Mouse (Mus musculus) spleen, postnatal 14 days (tissue): ENCODE results near the gene Zfp865.
"Not testable (repeated sequence)": the region's sequence is repeated elsewhere in the genome, so short reads cannot be mapped to it uniquely, and the experiment has no call there.

Experiments used
- DNase-seq, 2 experiments: peaks; one replicate each; pipeline ENCODE4 v3.0.0; 2021 to 2022; ENCODE audit warnings: low spot score in 2 of 2

The Zfp865 gene

GRCm38 (mm10) chr7:5020000-5020681 lies at the start of gene Zfp865, which contains the start of gene Ccdc106:
TSS of gene Zfp865 (plus strand) at chr7:5020376.
TSS of gene Ccdc106 (plus strand) at chr7:5020553.
- DNase-seq, result peak; percentile 96 to 97

- no peak for DNase-seq
Observed at GRCm38 (mm10) chr7:4971068-4971467, 49.1 kb upstream of the Zfp865 start, which contains the start of gene Sbk3. TSS of gene Sbk3 (minus strand) at chr7:4971168.

- DNase-seq, result no peak
Observed at GRCm38 (mm10) chr7:4971710-4972109, 48.5 kb upstream of the Zfp865 start.

DNA sequence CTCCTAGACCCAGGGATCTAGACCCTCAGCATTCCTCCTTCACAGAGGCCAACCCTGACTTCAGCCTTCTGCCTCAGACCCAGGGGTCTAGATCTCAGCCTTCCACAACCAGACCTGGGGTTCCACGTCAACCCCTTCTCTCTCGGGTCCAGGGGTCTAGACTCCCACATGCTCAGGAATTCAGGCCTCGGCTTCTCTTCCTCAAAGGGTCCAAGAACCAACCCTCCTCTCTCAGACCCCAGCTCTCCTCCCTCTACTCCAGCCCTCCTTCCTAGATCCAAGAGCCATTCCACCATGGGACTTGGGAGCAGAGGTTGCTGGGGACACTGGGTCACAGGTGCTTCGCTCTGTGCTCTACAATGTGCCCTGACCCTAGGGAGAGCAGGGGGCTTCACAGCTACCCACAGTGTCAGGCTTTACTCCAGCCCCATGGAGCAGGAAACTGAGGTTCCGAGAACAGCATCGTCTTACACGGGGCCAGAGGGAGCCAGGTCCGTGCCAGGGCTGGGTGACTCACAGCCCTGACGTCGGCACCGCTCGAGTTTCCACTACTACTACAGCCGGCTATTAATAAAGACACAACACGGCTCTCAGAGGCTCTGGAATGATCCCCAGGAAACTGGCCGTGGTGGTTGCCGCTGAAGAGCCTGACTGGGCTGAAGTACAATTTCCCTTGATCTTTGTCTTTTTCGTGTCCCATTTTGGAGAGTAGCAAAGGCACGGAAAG lies 47.7 kb upstream of the Zfp865 start:
- no peak for DNase-seq

DNA sequence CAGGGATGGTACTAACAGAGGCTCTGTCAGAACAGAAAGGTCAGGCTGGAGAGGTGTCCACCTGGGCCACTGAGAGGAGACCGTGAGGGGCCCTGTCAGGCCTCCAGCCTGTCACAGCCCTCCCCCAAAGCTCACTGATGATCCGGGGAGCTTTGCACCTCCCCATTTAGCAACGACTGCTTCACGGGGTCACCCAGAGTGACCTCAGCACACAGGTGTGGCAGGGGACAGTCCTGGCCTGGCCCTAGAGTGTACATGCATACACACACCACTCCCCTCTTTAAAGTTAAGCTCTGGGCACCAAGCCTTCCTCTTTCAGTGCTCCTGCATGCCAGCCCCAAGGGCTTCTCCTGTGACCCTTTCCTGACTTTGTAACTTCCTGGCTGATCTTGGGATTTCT lies 44.7 kb upstream of the Zfp865 start:
- DNase-seq, result no peak

DNA sequence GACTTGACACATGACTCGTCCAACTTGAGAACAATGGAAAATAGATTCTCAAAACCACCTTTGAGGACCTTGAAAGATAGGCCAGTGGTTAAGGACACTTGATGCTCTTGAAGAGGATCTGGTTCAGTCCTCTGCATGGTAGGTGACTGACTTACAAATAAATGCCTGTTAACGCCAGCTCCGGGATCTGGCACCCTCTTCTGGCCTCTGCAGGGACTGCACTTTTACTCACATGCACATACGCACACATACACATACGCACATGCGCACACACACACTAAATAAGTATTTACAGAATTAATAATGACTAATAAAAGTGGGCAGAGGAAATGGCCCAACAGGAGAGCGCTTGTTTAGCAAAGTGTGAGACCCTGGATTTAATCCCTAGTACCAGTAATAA lies 43.3 kb upstream of the Zfp865 start:
- no peak for DNase-seq

DNA sequence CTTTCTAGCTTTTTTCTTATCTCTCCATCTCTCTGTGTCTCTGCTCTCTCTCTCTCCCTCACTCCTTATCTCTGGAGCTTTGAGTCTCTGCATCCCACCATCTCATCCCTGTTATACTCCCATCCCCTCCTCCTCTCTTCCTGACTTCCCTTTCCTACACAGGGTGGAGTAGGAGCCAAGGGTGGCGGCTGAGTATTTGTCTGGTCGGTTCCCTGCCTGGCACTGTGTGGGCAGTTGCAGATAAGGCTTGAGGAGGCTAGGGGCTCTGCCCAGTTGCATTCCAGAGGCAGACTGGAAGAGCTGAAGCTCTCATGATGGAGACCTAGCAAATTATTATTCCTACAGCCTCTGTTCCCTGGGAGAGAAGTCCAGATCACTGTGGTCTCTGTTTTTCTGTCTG lies 31.9 kb upstream of the Zfp865 start:
- DNase-seq, result no peak

DNA sequence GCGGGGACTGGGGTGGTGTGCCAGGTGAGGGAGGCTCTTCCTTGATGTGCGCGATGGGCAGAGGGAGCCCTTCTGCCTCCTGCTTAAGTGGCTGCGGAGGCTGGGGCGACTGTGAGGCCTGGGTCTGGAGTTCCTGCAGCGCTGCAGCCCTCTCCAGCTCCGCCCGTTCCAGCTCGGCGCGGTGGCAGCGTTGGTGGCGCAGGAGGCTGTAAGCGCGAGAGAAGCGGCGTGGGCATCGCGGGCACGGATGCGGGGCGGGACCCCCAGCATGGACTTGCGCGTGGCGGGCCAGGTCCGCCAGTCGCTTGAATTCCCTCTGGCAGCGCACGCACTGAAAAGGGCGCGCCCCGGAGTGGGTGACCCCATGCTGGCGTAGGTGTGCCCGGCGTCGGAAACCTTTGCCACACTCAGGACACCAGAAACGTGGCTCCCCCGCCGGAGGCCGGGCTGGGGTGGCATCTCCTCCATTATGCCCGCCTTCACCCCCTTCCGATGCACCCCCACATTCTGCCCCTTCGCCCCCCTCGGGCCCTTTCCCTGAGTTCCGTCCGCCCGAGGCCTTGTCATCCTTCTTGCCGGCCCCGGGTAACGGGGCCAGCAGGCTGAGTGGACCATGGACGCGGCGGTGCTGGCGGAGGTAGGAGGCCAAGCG lies 26.7 kb upstream of the Zfp865 start:
- DNase-seq, result no peak

DNA sequence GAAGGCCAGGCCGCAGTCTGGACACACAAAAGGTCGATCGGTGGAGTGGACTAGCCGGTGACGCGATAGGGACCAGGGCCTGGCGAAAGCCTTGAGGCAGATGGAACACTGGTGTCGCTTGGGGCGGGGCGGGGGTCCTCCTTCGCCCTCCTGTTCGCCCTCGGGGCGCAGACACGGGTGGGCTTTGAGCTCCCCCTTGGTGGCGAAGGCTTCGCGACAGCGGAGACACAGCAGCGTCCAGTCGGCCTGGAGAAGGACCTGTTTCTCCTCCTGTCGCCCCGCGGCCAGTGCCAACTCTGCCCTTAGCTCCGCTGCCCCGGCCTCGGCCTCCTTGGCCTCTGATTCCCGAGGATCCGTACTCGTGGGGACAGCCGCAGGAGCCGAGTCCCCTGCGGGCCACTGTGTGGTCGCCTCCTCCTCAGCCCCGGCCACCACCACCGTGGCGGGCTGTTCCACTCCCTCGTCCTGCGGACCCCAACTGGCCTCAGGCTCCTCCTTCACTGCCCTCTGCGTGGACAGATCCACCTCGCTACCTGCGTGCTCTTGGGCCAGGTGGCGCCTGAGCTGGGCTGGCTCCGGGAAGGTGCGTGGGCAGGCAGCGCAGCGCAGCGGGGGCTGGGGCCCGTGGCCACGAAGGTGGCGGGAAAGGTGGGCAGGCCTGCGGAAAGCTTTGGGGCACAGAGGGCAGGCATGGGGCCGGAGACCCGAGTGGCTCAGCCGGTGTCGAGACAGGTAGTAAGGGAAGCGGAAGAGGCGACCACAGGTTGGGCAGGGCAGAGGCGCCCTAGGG lies 26.0 kb upstream of the Zfp865 start:
- DNase-seq, result no peak

DNA sequence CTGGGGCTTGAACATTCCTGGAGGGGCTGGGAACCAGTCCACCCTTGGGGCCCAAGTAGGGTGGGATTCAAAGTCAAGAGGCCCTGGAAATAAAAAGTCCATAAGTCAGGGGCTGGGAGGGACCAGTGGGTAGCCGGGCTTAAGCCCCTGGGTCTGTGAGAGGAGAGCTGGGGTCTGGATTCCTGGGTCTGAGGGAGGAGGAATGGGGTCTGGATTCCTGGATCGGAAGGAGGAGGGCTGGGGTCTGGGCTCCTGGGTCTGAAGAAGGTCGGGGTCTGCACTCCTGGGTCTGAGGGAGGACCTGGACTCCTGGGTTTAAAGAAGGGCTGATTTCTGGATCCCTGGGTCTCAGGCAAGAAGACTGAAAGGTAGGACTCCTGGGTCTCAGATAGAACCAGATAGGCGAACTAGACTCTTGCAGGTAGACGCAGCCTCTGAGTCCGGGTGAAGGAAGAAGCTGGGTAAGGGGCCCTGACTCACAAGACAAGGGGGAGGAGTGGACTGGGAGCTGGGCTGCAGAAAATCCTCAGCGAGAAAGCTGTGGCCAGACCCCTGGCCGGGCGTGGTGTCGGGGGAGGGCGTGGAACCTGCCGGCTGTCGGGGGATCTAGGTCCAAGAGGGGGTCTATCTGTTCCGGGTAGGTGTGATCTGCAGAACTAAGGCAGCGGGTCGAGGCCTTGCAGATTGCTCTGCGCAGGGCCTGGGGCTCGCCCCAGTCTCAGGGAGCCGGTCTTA lies 24.7 kb upstream of the Zfp865 start:
- DNase-seq, result no peak

DNA sequence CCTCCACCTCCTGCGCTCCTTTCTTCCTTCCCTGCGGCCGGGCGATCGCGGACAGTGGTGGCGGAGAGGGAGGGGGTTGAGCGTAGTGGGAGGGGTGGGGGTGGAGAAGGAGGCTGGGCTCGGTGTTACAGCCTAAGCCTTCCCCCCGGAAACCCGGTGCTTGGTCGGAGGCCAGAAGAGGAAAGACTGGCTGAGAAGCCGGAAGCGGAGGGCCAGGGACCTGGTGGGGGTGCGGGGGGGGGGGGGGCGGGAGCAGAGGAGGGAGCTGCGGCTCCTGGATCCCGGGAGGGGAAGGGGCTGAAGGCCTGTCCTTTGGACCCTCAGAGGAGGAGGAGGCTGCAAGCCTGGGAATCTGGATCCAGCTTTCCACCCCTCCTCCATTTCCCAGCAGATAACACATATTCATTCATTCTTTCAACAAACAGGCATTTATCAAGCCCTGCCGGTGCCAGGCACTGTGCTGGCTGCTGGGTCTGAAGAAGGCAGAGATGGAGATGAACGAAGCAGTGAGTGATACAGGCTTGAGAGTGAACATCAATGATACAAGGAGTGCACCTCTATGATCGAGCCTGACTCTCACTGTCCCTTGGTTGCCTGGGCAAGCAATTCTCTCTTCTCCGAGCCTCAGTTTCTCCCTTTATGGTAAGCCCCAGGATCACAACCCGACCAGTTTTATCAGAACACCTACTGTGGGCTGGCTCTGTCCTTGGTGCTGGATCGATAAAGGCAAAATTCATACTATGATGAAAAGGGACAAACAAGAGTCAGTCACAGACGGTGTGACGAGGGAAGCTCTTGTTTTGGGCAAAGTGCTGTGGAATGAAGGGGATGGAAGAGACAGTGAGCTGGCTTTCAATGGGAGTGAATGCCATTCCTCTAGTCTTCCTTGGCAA lies 23.9 kb upstream of the Zfp865 start, which contains the start of gene Zfp579:
Gene Zfp579 (minus strand): TSS at position 156 of the 893 bp plus-strand sequence.
- peak; percentile 47 to 73 for DNase-seq

GRCm38 (mm10) chr7:4996934-4997333 lies 23.2 kb upstream of the Zfp865 start:
- no peak for DNase-seq

- no peak for DNase-seq
Observed at GRCm38 (mm10) chr7:4999876-5000275, 20.3 kb upstream of the Zfp865 start.

DNA sequence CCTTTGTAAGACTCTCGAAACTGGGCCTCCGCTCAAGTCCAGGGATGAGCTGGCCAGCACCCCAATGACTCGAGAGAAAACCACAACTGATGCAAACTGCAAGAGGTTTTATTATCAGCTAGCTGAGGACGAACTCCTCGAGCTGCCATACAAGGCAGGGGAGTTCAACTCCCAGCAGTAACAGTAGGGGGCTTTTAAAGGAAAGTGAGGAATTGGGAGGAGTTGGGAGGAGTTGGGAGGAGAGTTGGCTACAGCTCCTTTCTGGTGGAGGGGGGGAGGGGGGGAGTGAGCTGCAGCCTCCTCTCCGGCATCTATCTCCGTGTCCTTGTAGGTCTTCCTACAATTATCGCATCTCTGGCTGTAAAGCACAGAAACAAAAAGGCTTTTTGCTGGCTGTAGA lies 17.3 kb upstream of the Zfp865 start:
- DNase-seq, result not testable (repeated sequence)

GRCm38 (mm10) chr7:5008229-5008628 lies 11.9 kb upstream of the Zfp865 start:
- DNase-seq, result no peak

DNA sequence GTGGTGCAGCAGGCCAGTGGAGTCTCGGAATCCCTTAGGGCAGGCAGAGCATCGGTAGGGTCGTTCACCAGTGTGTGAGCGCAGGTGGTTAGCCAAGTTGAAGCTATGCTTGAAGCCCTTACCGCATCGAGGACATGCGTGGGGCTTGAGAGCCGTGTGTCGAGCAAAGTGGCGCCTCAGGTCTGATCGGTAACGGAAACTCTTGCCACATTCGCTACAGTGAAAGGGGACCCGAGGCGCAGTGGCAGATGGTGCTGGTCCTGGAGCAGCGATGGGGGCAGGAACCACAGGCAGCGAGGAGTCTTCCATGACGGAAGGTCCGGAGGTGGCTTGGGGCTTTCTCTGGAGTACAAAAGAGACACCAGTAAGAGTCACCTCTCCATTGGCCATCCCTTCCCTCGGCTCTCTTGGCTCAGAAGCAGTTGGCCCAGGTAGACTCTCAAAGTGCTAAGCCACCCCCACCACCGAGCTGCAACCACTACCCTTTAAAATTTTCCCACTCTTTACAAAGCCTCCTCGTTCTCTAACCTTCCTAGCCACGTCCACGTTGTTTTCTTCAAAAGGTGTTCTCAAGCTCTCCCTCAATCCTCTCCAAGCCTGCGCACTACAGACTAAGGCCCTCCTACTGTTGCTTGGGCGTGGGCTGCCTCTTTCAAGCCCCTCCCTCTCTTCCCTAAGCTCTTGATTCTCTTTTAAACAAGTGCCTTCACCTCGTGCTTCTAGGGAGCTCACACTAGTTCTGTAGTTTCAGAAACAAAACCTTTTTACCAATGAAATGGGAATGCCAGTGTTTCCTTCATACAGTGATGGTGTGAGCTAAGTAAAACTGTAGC lies 7.3 kb upstream of the Zfp865 start:
- DNase-seq, result no peak

GRCm38 (mm10) chr7:5014251-5015117 lies 5.7 kb upstream of the Zfp865 start, which contains the start of the genes Zfp524 and Fiz1:
TSS of gene Zfp524 (plus strand) at chr7:5014415.
TSS of gene Fiz1 (minus strand) at chr7:5014697.
- DNase-seq, result peak; percentile 95 to 97
